Mouse (Mus musculus): ENCODE data around the gene Cyp2c39. TPM values are rescaled to one million over a fixed set of nuclear protein-coding genes. Genes with fewer than 3 reads are reported as not detected.
"Not testable (repeated sequence)": the region's sequence is repeated elsewhere in the genome, so short reads cannot be mapped to it uniquely, and the experiment has no call there.

The Cyp2c39 gene
- polyA plus RNA-seq (2012; rRNA removed): 0.07 and 0.23 TPM in 2 replicates

GRCm38 (mm10) chr19:39510534-39510933 lies at the start of gene Cyp2c39:
Cyp2c39 (plus strand) TSS chr19:39510862.
- no peak within 1 kb of the TSS for H3K27ac ChIP-seq (ENCODE audit: control insufficient read depth, insufficient read depth, low read length)
- TF ChIP-seq CTCF (IDR thresholded peaks at IDR 0.05; ENCODE audit: borderline replicate concordance, control insufficient read depth, extremely low read depth, insufficient read depth, low read length, poor library complexity) (no peak), POLR2A (IDR thresholded peaks at IDR 0.05; ENCODE audit: control insufficient read depth, extremely low read depth, insufficient read depth, low read length, poor library complexity) (no peak)
- no peaks in the 10 kb centered on the region for H3K36me3 ChIP-seq (ENCODE audit: control insufficient read depth, insufficient read depth, low read length)
- no peak for DNase-seq
- no peaks in the 10 kb centered on the region for H3K27me3 ChIP-seq (ENCODE audit: control insufficient read depth, insufficient read depth, low read length)
- H3K4me1 ChIP-seq (replicated peaks; ENCODE audit: control insufficient read depth, insufficient read depth, low read length): no peaks in the 10 kb centered on the region
- H3K4me3 ChIP-seq (ENCODE audit: control insufficient read depth, insufficient read depth, low read length): no peak within 1 kb of the TSS
- WGBS: 90% methylated on average over 4 of the region's 4 CpGs

- no peaks in the 10 kb centered on the region for H3K27me3 ChIP-seq (ENCODE audit: control insufficient read depth, insufficient read depth, low read length)
- no peak within 1 kb of the TSS for H3K27ac ChIP-seq (ENCODE audit: control insufficient read depth, insufficient read depth, low read length)
- H3K36me3 ChIP-seq (ENCODE audit: control insufficient read depth, insufficient read depth, low read length): no peaks in the 10 kb centered on the region
- no peak for DNase-seq
- H3K4me1 ChIP-seq (replicated peaks; ENCODE audit: control insufficient read depth, insufficient read depth, low read length): no peaks in the 10 kb centered on the region
- TF ChIP-seq POLR2A (IDR thresholded peaks at IDR 0.05; ENCODE audit: control insufficient read depth, extremely low read depth, insufficient read depth, low read length, poor library complexity): no peak
- TF ChIP-seq CTCF (IDR thresholded peaks at IDR 0.05; ENCODE audit: borderline replicate concordance, control insufficient read depth, extremely low read depth, insufficient read depth, low read length, poor library complexity): no peak
- no peak within 1 kb of the TSS for H3K4me3 ChIP-seq (ENCODE audit: control insufficient read depth, insufficient read depth, low read length)
- WGBS: 97% methylated on average over 1 of the region's 1 CpGs
Measured at GRCm38 (mm10) chr19:39462941-39463340, 47.7 kb upstream of the Cyp2c39 start, which contains the start of gene Cyp2c38. Cyp2c38 (minus strand) TSS chr19:39463075.

- no peak for TF ChIP-seq CTCF (IDR thresholded peaks at IDR 0.05; ENCODE audit: borderline replicate concordance, control insufficient read depth, extremely low read depth, insufficient read depth, low read length, poor library complexity)
- Histone ChIP-seq H3K27me3 (ENCODE audit: control insufficient read depth, insufficient read depth, low read length) (no peaks in the 10 kb centered on the region), H3K27ac (ENCODE audit: control insufficient read depth, insufficient read depth, low read length) (no peak overlapping the region), H3K36me3 (ENCODE audit: control insufficient read depth, insufficient read depth, low read length) (no peaks in the 10 kb centered on the region), H3K4me3 (ENCODE audit: control insufficient read depth, insufficient read depth, low read length) (no peak overlapping the region), H3K4me1 (replicated peaks; ENCODE audit: control insufficient read depth, insufficient read depth, low read length) (no peaks in the 10 kb centered on the region)
- no peak for DNase-seq
Measured at GRCm38 (mm10) chr19:39463923-39464322, 46.7 kb upstream of the Cyp2c39 start.

DNA sequence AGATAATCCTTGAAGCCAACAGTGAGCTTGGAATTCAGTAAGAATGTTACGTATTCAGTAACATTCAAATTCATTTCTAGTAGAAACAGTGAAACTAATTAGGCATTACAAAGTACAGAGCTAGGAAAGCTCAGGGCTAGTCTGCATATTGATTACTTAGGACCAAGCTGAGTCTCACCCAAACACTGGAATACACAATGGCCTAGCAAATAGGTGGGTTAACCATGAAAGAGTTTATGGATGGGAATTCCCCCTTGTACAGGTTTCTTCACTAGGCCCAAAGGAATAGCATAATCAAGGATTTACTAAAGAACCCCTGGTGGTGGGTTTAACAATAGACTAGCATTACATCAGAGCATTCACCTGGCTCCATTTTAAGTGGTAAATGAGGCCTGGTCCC lies 26.7 kb upstream of the Cyp2c39 start:
- not testable (repeated sequence) for H3K27me3 ChIP-seq (ENCODE audit: control insufficient read depth, insufficient read depth, low read length); H3K4me1 ChIP-seq (replicated peaks; ENCODE audit: control insufficient read depth, insufficient read depth, low read length); H3K27ac ChIP-seq (ENCODE audit: control insufficient read depth, insufficient read depth, low read length); DNase-seq; H3K36me3 ChIP-seq (ENCODE audit: control insufficient read depth, insufficient read depth, low read length); H3K4me3 ChIP-seq (ENCODE audit: control insufficient read depth, insufficient read depth, low read length)
- WGBS: 94% methylated on average over 1 of the region's 1 CpGs

GRCm38 (mm10) chr19:39506341-39506740 lies 4.3 kb upstream of the Cyp2c39 start:
- H3K4me1 ChIP-seq (replicated peaks; ENCODE audit: control insufficient read depth, insufficient read depth, low read length): no peaks in the 10 kb centered on the region
- no peak for DNase-seq
- no peaks in the 10 kb centered on the region for H3K27me3 ChIP-seq (ENCODE audit: control insufficient read depth, insufficient read depth, low read length)
- H3K36me3 ChIP-seq (ENCODE audit: control insufficient read depth, insufficient read depth, low read length): no peaks in the 10 kb centered on the region
- no peak for TF ChIP-seq CTCF (IDR thresholded peaks at IDR 0.05; ENCODE audit: borderline replicate concordance, control insufficient read depth, extremely low read depth, insufficient read depth, low read length, poor library complexity)
- TF ChIP-seq POLR2A (IDR thresholded peaks at IDR 0.05; ENCODE audit: control insufficient read depth, extremely low read depth, insufficient read depth, low read length, poor library complexity): no peak
- H3K27ac ChIP-seq (ENCODE audit: control insufficient read depth, insufficient read depth, low read length): no peak overlapping the region
- H3K4me3 ChIP-seq (ENCODE audit: control insufficient read depth, insufficient read depth, low read length): no peak overlapping the region

DNA sequence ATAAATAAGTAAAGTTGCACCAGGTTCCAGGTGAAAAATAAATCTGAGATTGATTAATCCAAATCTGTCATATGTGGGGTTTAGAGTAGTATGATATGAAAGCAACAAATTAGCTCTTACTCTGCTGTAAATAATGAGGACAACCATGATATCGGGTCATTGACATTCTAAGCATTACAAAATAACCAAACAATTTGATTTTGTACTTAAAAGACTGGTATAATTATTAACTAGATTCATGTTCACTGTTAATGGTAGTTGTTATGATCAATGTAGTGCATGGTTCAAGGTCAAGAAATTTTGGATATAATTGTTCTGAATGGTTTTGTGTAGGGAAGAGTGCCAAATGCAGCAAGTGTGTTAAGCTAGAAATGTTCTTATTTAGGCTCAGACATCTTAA lies 1.1 kb upstream of the Cyp2c39 start:
- no peak for DNase-seq
- Histone ChIP-seq H3K4me3 (ENCODE audit: control insufficient read depth, insufficient read depth, low read length) (no peak overlapping the region), H3K27ac (ENCODE audit: control insufficient read depth, insufficient read depth, low read length) (no peak overlapping the region), H3K4me1 (replicated peaks; ENCODE audit: control insufficient read depth, insufficient read depth, low read length) (no peaks in the 10 kb centered on the region), H3K27me3 (ENCODE audit: control insufficient read depth, insufficient read depth, low read length) (no peaks in the 10 kb centered on the region), H3K36me3 (ENCODE audit: control insufficient read depth, insufficient read depth, low read length) (no peaks in the 10 kb centered on the region)
- WGBS: 82% methylated on average over 1 of the region's 1 CpGs
- TF ChIP-seq CTCF (IDR thresholded peaks at IDR 0.05; ENCODE audit: borderline replicate concordance, control insufficient read depth, extremely low read depth, insufficient read depth, low read length, poor library complexity): no peak
- TF ChIP-seq POLR2A (IDR thresholded peaks at IDR 0.05; ENCODE audit: control insufficient read depth, extremely low read depth, insufficient read depth, low read length, poor library complexity): no peak

Other genes starting within 250 kb of the Cyp2c39 start
- gene Cyp2c29, start 241.5 kb upstream of the Cyp2c39 start, polyA plus RNA-seq (2012; rRNA removed): 0.05 and 1.7 TPM in 2 replicates
- gene Cyp2c38, start 47.8 kb upstream of the Cyp2c39 start, polyA plus RNA-seq (2012; rRNA removed): 0.04 TPM in 1 of 2 replicates, not detected in the other
- 0.14 TPM in 1 of 2 replicates, not detected in the other for gene Cyp2c67, start 138.2 kb downstream of the Cyp2c39 start, polyA plus RNA-seq (2012; rRNA removed)
- 0.36 TPM in 1 of 2 replicates, not detected in the other for gene Cyp2c68, start 230.2 kb downstream of the Cyp2c39 start, polyA plus RNA-seq (2012; rRNA removed)